In the genomic region with DNA sequence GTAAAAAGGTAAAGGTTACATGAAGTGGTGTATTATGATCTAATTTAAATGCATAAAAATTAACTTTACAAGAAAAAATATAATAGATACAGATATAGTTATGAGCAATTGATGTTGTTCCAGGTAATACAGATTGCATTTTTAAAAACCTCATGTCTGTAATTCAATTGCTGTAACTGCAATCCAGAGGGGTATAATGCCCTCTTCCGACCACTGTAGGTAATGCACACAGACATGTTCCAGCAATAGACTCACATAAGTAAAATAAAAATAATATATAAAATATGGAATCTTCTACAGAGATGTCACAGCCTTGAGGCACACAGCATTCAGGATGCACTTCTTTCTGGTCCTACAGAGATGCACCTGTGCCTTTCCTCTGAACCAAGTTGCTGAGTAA, we compare ENCODE assay signal across 8 mouse cellular contexts.
DNase-seq lines count a peak whose midpoint lies in the region; ATAC-seq and TF ChIP-seq lines count a peak whose summit lies in the region.
"Not testable (repeated sequence)": the region's sequence is repeated elsewhere in the genome, so short reads cannot be mapped to it uniquely, and the experiment has no call there.

No protein-coding gene starts in this region.

- H3K9me3 ChIP-seq in kidney, postnatal 0 days (replicated peaks; ENCODE audit: low read length), result not testable (repeated sequence)

- H3K4me1 ChIP-seq in heart, adult 2 months (ENCODE audit: control insufficient read depth, insufficient read depth, low read length); kidney, postnatal 0 days (replicated peaks; ENCODE audit: insufficient read depth, low read length): not testable (repeated sequence)

- 63% methylated on average over 1 of the region's 1 CpGs for WGBS in heart, adult 2 months
- 70% methylated on average over 1 of the region's 1 CpGs for WGBS in kidney, postnatal 0 days

- intact Hi-C loops in heart, adult 2 months (cut with DNase I); left cerebral cortex, postnatal 4 days (cut with DNase I): not testable (repeated sequence)

- peak; percentile 40 for TF ChIP-seq CTCF in heart, adult 2 months (IDR thresholded peaks at IDR 0.05)
- TF ChIP-seq CTCF in kidney, postnatal 0 days (IDR thresholded peaks at IDR 0.05; ENCODE audit: low read depth), result 0 out of 2 replicates have a peak, but pooled peaks have one; percentile 4

- not testable (repeated sequence) for TF ChIP-seq POLR2A in heart, adult 2 months (IDR thresholded peaks at IDR 0.05; ENCODE audit: insufficient read depth, low read depth, low read length)

- not testable (repeated sequence) for H3K4me2 ChIP-seq in kidney, postnatal 0 days (ENCODE audit: low read length)

- H3K36me3 ChIP-seq in heart, adult 2 months (ENCODE audit: control insufficient read depth, insufficient read depth, low read length); kidney, postnatal 0 days (ENCODE audit: insufficient read depth, low read length): not testable (repeated sequence)

- not testable (repeated sequence) for ATAC-seq in kidney, postnatal 0 days (replicated peaks; ENCODE audit: low FRiP score, low read depth)

- not testable (repeated sequence) for H3K27me3 ChIP-seq in heart, adult 2 months (ENCODE audit: control insufficient read depth, insufficient read depth, low read length); kidney, postnatal 0 days (ENCODE audit: insufficient read depth, low read length)

- TF ChIP-seq EP300 in heart, adult 2 months (IDR thresholded peaks at IDR 0.05; ENCODE audit: insufficient read depth, low read depth, low read length), result not testable (repeated sequence)

- H3K4me3 ChIP-seq in heart, adult 2 months; kidney, postnatal 0 days (replicated peaks; ENCODE audit: low read depth, low read length): not testable (repeated sequence)

- not testable (repeated sequence) for H3K79me2 ChIP-seq in heart, adult 2 months (replicated peaks; ENCODE audit: control insufficient read depth, insufficient read depth, low read length)

- H3K9ac ChIP-seq in heart, adult 2 months (ENCODE audit: low read depth, low read length); kidney, postnatal 0 days (ENCODE audit: low read depth, low read length): not testable (repeated sequence)

- DNase-seq in 416B (ENCODE audit: low read depth) (peak; percentile 23), ZHBTc4 (ENCODE audit: low read depth, low spot score) (peak; percentile 18)
- DNase-seq in cerebellum, adult 18-20 months, result peak; percentile 4 to 5
- DNase-seq in heart, adult 2 months; kidney, postnatal 0 days (ENCODE audit: low spot score): not testable (repeated sequence)
- peak; percentile 5 for DNase-seq in left cerebral cortex, postnatal 4 days
- DNase-seq in right cerebral cortex, postnatal 4 days, result peak; percentile 22
- DNase-seq in urinary bladder, postnatal 14 days (ENCODE audit: low spot score), result peak; percentile 28

- not testable (repeated sequence) for H3K27ac ChIP-seq in heart, adult 2 months; kidney, postnatal 0 days
